Mouse (Mus musculus) spleen, adult 18-20 months (tissue): ENCODE measurements around the gene Shroom3.

Experiments used
- DNase-seq, 2 experiments: peaks; one replicate each; pipeline ENCODE4 v3.0.0; 2022; ENCODE audit warnings: mixed read lengths in 2 of 2

Gene Shroom3

GRCm38 (mm10) chr5:92982673-92983072 lies 299.4 kb downstream of the Shroom3 start:
- no peak for DNase-seq

GRCm38 (mm10) chr5:92983942-92984341 lies 300.7 kb downstream of the Shroom3 start:
- no peak for DNase-seq

GRCm38 (mm10) chr5:92984692-92985091 lies 301.5 kb downstream of the Shroom3 start:
- DNase-seq, result no peak

- DNase-seq, result no peak
Observed at GRCm38 (mm10) chr5:92985391-92985790, 302.2 kb downstream of the Shroom3 start.

GRCm38 (mm10) chr5:92986651-92987610 lies 303.7 kb downstream of the Shroom3 start:
- DNase-seq, result no peak

- DNase-seq, result no peak
Observed at GRCm38 (mm10) chr5:92987891-92988768, 304.9 kb downstream of the Shroom3 start.

GRCm38 (mm10) chr5:92988769-92989356 lies 305.6 kb downstream of the Shroom3 start:
- no peak for DNase-seq

GRCm38 (mm10) chr5:92992106-92992505 lies 308.9 kb downstream of the Shroom3 start:
- no peak for DNase-seq

- no peak for DNase-seq
Observed at GRCm38 (mm10) chr5:92994309-92994708, 311.1 kb downstream of the Shroom3 start.

GRCm38 (mm10) chr5:92994861-92995260 lies 311.6 kb downstream of the Shroom3 start:
- DNase-seq, result no peak

- no peak for DNase-seq
Observed at GRCm38 (mm10) chr5:92997428-92998120, 314.3 kb downstream of the Shroom3 start.

- DNase-seq, result no peak
Observed at GRCm38 (mm10) chr5:92998494-92999016, 315.3 kb downstream of the Shroom3 start.

- DNase-seq, result no peak
Observed at GRCm38 (mm10) chr5:93000060-93000459, 316.8 kb downstream of the Shroom3 start.

- DNase-seq, result no peak
Observed at GRCm38 (mm10) chr5:93000774-93001757, 317.8 kb downstream of the Shroom3 start.

- DNase-seq, result no peak
Observed at GRCm38 (mm10) chr5:93002615-93003014, 319.4 kb downstream of the Shroom3 start.

GRCm38 (mm10) chr5:93005229-93005814 lies 322.1 kb downstream of the Shroom3 start:
- peak in 1 of 2 experiments; percentile 6 for DNase-seq

- DNase-seq, result no peak
Observed at GRCm38 (mm10) chr5:93005815-93006341, 322.6 kb downstream of the Shroom3 start.

- no peak for DNase-seq
Observed at GRCm38 (mm10) chr5:93008256-93008655, 325.0 kb downstream of the Shroom3 start.
